Mouse (Mus musculus) erythroblast, embryonic 14.5 days (primary cell): ENCODE results near the gene Erg.

ENCODE experiments used
- GATA1 ChIP-seq: IDR thresholded peaks from 2 replicates; pipeline ENCODE4 v1.6.1; 2012; ENCODE audit warnings: low read length, inconsistent platforms, mixed read lengths
- TAL1 ChIP-seq: IDR thresholded peaks from 3 replicates; pipeline ENCODE4 v1.6.1; 2012; ENCODE audit warnings: low read length, inconsistent platforms, mixed read lengths

GRCm38 (mm10) chr16:95349344-95349743 lies 237.0 kb downstream of the Erg start:
- no peak for TF ChIP-seq GATA1
- TF ChIP-seq TAL1: no peak
